Mouse (Mus musculus) cortical plate, adult 2 months (tissue): Measurements from ENCODE around the gene Schip1.

Experiments used
- CTCF ChIP-seq: fragments of 200-500 bp; IDR thresholded peaks from 2 replicates; pipeline ENCODE4 v1.5.1; 2011; ENCODE audit warnings: mild to moderate bottlenecking, control low read depth, low read length; ENCODE audit not compliant: insufficient read depth; ENCODE audit errors: extremely low read depth
- POLR2A ChIP-seq: fragments of 200-500 bp; IDR thresholded peaks from 2 replicates; pipeline ENCODE4 v1.6.1; 2011; ENCODE audit warnings: mild to moderate bottlenecking, low read length, control low read depth; ENCODE audit not compliant: insufficient read depth; ENCODE audit errors: extremely low read depth

GRCm38 (mm10) chr3:68479266-68479665 is 414.7 kb downstream of the Schip1 start:
- TF ChIP-seq CTCF (no peak), POLR2A (no peak)
